Mouse (Mus musculus): Measurements from ENCODE around the gene Arid4a. TPM values are rescaled to one million over a fixed set of nuclear protein-coding genes. Genes with fewer than 3 reads are reported as not detected.

Gene Arid4a
- polyA plus RNA-seq, 1 experiment = 3.1 TPM

DNA sequence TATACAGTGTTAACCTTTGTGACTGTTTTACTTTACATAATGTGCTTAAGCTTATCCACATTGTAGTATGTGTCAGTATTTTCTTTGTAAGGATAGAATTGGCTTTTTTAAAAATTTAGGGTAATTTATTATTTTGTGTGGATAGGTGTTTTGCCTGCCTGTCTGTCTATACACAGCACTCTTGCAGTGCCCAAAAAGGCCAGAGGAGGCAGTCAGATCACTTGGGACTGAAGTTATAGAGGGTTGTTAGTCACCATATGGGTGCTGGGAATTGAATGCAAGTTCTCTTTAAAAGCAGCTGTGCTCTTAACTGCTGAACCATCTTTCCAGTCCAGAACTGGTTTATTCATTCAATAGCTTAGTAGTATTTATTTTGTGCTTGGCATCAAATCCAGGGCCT lies 125.4 kb downstream of the Arid4a start:
- DNase-seq (ENCODE audit: low read depth) = no peak

DNA sequence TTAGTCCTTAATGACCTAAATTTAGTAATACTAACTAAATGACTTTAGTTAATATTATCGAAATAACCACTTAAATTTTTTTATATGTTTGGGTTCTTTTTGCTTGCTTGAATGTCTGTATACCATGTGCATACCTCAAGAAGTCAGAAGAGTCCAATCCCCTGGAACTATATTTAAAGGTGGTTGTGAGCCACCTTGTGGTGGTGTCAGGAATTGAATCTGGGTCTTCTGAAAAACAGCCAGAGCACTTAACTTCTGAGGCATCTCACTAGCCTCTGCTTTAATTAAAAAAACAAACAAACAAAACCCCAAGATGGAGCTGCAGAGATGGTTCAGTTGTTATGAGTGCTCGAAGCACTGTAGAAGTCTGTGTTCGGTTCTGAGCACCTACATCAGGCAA lies 131.9 kb downstream of the Arid4a start:
- no peak for DNase-seq (ENCODE audit: low read depth)

Other genes starting within 250 kb of the Arid4a start
- 15.2 and 17.5 TPM in 2 replicates for gene Frmd6, start 190.5 kb upstream of the Arid4a start, polyA plus RNA-seq (2012; rRNA removed)
- 40.0 and 40.4 TPM in 2 replicates for gene Actr10, start 78.1 kb upstream of the Arid4a start, polyA plus RNA-seq (2012; rRNA removed)
- gene Psma3, start 41.4 kb upstream of the Arid4a start, polyA plus RNA-seq (2012; rRNA removed) = 33.9 and 37.0 TPM in 2 replicates
- not detected in 2 replicates for gene Tomm20l, start 95.4 kb downstream of the Arid4a start, polyA plus RNA-seq (2012; rRNA removed)
- gene Timm9, start 120.7 kb downstream of the Arid4a start, polyA plus RNA-seq (2012; rRNA removed) = 12.3 and 13.0 TPM in 2 replicates
- 2.1 and 2.5 TPM in 2 replicates for gene 2700049A03Rik, start 120.9 kb downstream of the Arid4a start, polyA plus RNA-seq (2012; rRNA removed)